Mouse (Mus musculus) 416B (cell line): ENCODE measurements at regions not wholly inside any gene's neighbourhood (a gene's known extent, or its start where the extent isn't known, plus 50 kb on each side); places are given as distances from the start of the nearest gene placed in this dataset.

ENCODE experiments used
- DNase-seq: peaks from one replicate; pipeline ENCODE4 v3.0.0; 2011; ENCODE audit warnings: low read depth

DNA sequence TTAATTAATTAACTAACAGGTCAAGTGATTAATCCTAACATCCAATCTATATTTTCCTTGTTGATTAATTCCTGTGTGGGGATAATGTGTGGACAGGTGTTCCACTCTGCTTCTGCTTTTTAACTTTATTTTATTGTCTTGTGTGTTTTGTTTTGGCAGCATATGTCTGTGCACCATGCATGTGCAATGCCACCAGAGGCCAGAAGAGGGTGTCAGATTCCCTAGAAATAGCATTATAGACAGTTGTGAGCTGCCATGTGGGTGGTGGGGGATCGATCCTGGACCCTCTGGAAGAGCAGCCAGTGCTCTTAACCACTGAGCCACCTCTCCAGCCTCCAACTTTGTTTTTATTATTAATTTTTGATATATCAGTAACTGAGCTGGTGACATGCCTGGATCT is 65.6 kb downstream of the En1 start:
- no peak for DNase-seq

DNA sequence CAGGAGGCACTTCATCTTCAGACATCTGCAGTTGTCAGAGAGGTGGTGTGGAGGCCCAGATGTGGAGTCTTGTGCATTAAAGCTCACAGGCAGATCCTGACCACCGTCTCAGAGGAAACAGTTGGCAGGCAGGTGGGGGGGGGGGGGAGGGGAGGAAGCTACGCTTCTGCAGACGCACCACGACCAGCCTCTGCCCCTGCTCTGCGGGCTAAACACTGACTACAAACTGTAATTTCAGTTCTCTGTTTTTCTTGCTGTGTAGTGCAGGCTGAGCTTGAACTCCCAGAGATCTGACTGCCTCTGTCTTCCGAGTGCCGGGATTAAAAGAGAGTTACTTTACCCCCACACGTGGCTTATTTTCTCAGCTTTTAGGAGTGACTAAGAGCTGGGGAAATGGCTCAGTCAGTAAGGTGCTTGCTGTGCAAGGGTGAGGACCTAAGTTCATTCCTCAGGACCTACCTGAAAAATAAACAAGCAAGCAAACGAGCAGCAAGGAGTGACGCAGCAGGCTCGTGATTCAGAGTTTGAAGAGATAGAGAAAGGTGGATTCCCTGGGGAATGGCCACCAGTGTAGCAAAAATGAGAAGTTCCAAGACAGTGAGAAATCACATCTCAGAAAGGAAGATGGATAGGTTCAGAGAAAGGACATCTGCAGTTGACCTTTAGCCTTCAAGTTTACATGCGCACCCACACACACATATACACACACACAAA is 81.5 kb downstream of the En1 start:
- no peak for DNase-seq

DNA sequence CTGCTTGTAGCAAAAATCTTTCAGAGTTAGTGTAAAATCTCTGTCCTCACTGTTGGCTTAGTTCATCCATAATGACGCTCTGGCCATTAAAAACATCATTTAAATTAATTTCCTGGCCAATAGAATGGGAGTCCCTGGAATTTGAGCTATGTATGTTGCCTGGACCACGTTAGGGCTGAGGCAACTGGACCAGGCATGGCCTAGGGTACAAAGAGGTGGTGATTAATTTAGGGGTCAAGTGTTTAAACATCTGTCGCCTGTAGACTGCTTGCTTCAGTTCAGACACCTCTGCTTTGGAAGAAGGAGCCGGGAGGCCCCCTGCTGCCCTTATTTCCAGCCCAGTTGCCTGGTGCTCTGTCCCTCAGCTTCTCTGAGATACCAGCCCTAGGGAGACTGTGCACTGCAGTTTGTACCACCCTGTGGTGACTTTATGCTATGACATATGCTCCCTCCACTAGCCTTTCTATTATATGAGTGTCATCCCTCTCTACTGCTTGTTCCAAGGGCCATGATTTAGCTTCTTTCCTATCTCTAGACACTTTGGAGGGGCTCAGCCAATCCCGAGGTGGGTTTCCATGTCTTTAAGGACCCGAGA is 83.5 kb downstream of the En1 start:
- DNase-seq, result no peak

DNA sequence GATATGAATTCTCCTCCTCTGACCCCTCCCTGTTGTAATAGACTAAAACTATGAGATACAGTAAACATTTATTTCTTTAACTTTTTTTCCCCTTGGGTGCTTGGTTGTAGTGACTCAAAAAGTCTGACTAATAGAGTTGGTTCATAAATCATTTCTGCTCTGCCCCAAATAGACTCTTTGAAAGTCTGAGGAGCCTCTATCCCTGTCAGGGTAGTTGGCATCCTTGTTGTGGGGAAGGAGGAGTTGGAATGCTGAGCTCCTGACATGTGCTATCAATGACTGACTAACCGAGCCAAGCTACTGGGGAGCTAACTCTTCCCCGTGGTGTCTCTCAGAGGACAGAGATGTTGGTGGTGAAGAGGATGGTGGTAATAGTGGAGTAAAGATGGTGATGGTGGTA is 89.4 kb downstream of the En1 start:
- DNase-seq, result no peak

DNA sequence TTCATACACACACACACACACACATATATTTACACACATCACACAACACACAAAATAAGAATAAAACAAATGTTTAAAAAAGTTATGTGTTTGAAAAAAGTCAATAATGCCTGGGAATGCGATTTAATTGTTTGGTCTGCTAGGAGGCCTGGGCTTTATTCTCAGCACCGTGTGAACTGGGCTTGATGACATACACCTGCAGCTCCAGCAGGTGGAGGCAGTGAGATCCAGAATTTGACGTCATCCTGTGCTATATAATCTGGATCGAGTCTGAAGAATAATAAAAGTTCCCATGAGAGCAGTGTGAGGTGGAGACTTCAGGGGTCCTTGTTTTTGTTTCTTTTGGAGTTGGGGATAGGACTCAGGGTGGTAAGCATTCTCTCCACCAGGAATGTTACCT is 96.0 kb downstream of the En1 start:
- no peak for DNase-seq

DNA sequence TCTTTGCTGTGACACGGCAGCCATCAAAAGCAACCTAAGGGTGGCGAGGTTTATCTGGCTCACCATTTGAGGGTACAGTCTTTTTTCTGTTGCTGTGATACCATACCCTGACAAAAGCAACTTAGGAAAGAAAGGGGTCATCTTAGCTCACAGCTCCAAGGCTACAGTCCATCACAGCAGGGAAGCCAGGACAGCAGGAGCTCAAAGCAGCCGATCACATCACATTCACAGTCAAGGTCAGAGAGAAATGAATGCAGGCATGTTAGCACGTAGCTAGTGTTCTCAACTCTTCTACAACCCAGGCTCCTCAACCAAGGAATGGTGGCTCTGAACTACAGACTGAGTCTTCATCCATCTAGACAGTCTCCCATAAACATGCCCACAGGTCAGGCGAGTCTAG is 102.0 kb downstream of the En1 start:
- no peak for DNase-seq

DNA sequence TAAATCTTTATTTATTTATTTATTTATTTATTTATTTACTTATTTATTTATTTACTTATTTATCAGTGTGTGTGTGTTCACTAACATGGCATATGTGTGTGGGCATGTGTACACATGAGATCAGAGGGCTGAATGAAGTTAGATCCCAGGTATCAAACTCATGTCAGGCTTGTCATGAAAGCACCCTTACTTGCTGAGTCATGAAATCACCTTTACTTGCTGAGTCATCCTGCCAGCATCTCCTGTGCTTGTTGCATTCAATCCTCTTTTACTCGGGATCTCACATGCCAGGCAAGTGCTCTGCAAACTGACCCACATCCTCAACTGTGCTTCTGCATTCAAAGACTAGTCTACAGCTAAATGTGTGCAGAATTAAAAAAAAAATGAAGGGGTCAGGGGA is 103.8 kb downstream of the En1 start:
- no peak for DNase-seq

DNA sequence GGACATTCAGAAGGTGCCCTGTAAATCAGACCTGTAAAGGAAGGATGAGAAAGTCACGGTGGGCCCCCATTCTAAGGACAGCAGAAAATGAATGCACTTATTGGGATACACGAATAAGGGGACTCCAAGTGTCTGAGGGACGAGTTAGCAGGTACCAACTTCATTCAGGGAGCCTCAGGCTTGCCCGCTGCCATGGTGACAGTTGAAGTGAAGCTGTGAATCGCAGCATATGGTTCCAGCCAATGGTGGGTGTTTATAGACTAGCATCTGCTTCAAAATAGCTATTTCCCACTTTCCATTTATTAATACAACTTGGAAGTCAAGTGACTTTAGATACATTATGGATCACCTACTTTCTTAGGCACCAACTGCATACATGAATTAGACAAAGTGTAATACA is 106.3 kb downstream of the En1 start:
- DNase-seq, result no peak

DNA sequence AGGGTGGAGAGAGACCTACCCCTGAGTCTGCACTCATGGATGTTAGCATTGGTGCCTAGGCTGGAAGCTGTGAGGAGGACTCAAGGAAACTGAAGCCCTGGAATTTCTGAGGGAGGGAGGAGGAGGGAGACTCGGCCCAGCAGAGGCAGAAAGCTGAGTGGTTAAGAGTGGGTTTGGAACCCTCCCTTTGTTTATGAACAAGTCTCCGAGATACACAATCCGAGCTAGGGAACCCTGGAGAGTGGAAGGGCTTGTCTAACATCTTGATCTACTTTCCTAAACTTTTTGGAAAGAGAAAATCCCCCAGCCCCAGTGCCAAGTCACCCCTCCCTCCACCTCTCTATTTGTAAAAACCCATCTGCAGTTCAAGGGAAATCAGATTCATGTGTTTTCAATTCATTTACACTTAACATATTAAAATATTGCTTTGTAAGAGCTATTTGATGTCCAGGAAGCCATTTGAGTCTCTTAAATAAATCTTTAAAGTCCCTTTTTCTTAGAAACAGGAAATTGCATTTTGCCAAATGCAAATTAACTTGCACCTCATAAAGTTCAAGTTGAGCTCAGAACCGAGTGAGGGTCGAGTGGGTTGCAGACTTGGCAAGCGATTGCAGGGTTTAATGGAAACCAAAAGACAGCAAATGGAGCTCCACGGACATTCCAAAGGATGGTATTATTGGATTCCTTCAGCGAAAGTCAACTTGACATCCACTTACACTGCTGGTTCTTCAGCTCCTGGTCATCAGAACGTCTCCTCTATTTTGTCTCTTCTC is 113.1 kb downstream of the En1 start:
- DNase-seq, result no peak

DNA sequence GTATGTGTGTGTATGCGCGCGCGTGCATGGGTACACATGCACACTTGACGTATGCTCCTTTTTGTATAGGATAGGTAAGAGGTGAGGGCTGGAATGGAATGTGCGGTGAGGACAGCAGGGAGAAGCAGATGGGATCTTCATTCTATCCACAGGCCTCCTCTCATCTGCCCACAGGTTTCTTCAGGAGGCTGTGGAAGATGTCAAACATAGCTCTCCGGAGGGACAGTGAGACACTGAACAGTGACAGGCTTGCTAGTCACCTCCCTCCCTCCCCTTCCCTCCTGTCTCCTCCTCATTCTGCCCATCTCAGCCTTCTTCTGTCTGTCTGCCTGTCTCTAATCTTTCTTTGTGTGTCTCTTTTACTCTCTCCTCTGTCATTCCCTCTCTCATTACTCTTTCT is 124.6 kb downstream of the En1 start:
- DNase-seq, result no peak

DNA sequence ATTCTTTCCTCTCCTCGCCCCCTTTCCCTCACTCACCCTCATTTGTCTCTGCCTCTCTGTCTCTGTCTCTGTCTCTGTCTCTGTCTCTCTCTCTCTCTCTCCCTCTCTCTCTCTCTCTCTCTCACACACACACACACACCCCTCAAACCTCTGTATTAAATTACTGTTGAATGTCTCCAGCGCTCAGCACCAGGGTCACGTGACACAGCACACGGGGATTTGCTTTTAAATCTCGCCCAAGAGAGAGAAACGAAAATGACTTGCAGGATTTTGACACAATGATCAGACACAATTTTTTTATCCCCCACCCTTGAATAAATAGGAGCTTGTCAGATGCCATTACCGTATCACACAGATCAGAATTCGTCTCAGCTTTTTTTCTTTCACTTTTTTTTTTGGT is 125.2 kb downstream of the En1 start:
- no peak for DNase-seq

DNA sequence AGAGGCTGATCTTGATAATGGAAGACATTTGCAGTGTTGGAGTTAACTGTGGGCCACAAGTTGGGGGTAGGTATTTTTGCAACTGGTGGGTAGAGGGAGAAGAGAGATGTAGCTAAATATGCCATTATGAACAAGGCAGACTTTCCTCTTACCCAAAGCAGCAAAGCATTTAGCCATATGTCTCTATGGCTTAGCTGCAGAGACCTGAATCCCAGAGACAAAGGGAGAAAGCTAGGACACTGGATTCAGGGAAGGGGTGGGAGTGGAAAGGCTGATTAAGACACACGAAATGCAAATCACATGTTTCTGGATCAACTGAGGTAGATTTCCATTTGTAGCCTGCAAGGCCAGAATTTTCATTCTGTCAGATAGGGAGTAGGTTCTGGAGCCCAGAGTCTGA is 129.8 kb downstream of the En1 start:
- DNase-seq, result no peak

DNA sequence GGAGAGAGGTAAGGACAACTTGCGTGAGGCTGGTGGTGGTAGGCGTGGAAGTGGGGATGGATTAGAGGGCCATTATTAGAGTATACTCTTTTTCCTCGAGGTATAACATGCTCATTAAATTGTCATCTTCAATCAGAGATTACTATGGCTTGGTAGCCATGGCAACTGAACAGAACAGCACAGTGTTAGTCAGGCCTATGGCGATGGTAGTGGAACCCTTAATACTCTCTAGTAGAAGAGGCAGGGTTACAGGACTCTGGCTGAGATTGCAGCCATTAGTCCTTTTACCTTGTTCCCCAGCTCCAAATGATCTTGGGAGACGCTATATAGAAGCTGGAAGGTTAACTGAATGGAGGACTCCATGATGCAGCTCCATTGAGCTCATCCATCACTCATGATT is 131.5 kb downstream of the En1 start:
- DNase-seq, result no peak

DNA sequence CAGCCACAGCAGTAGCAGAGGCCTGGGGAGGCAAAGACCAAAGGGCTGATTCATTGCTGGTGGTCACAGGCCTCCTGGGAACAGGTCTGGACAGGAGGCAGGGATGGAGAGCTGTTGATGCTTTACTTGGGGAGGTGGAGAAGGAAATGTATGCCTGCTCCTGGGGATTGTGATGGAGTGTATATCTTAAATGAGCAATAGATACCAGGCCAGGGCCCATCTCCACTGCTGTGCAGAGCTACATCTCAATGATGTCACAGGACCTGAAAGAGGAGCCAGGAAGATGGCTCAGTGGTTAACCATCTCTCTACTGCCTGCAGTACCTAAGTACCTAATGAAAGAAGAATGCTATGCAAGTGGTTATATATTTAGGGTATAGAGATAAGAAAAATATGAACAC is 132.6 kb downstream of the En1 start:
- no peak for DNase-seq

DNA sequence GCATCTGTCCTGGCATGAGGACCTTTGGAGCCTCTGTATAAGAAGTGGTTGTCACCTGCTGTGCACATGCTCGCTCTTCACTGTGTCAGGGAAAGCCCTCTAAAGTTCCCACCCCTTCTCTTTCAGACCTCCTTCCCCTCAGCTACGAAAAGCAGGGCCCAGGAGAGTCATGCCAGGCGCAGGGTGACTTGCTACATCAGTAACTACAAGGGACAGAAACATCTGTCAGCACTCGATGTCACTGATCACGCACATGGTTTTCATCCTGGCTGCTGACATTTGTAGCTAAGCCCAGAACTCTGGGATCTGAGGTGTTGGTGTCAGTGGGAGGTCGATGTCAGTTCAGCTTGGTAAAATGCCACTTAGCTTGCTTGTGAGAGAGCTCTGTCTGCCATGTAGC is 137.3 kb downstream of the En1 start:
- DNase-seq, result no peak

DNA sequence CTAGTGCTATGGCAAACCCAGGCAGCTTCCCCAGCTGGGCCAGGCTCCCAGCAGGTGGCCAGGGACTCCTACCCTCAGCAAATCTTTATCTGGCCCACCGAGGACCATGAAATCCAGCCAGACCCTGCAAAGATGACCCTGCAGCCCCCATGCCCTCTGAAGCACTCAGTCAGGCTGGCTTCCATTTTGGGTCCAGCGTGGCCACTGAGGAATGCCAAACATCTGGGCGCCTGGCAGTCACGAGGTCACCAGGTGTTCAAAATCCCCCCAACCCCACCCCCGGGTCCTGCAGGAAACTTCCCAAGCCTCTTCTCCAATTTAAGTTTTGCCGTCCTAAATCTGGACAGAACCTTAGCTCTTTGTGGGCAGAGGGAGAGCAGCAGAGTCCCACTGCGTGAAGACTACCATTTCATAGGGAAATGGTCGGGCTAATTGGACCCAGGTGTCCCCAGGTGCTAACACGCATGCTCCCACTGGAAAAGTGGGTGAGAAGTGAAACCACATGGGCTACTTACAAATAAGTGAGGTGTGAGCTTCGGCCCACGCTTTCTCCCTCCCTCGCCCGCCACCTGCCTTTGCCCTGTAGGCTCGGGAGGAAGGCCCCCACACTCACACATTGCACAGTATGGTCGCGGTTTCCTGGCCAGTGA is 139.0 kb downstream of the En1 start:
- DNase-seq, result no peak

DNA sequence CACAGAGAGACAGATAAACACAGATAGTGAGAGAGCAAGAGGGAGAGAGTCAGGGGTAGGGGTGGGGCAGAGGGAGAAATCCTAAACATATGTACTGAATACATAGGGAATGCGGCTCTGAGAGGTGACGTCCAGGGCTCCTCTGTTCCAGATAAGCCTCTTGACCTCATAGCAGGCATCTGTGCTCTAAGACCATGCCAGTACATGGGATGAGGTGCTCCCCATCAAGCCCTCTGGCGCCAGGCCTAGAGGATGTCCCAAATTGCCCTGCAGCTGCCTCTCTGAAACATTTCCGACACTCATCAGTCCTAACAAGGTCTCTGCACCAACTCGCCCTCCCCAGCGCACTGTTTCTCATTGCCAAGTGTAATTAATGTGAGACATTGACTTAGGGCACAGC is 146.7 kb downstream of the En1 start:
- no peak for DNase-seq

DNA sequence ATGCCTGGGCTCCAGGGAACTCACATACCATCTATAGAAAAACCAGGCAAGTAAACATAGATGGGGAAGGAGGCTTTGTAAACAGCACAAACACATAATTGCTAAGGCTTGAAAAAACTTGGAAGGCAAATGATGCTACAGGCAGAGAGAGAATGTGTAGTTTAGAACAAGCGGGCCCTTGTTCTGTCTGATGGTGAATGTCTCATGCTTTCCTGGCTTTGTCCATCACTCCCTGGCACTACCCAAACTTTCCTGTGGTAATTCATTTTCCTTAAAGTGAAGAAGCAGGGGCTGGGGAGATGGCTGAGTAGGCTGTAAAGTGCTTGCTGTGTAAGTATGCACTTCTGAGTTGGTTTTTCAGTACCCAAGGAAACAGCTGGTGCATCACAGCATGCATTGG is 151.2 kb downstream of the En1 start:
- no peak for DNase-seq

DNA sequence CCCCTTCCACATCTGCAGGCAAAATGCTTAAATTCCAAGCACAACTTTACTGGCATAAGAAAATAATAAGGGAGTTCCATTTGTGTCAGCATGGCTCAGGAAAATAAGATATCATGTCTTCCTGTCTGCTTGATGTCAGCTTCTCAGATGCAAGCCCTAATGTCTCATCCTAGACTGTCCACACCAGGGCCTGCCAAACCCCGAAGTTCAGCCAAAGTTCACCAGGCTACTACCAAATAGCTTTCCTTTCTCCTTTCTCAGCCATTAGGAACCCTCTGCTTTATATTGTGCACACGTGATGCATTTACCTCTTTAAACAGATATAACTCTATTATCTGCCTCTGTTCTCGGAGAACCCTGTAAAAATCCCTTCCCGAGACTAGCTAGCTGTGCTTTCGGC is 152.1 kb downstream of the En1 start:
- no peak for DNase-seq

DNA sequence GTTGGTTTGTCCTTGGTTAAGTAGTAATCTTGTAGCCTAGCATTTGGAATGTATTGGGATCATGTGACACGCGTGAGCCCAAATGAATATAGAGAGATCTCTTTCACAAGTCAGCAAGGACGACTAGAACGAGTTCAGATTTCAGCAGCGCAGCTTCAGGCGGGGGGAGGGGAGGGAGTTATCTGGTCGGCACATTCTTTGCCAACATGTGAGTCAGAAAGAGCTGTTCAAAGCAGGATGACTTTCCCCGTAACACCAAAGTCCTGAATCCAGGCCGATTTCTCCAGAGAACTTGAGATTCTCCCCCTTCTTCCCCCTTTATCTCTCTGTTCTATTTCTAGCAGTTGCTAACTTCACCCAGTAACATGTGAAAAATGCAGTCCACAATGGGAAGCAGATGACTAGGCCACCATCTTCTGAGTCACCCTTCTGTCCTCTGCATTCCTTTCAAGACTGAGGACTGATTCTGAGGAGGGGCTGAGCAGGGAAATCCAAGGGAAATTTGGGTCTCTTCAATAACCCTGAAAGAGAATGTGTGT is 155.1 kb downstream of the En1 start:
- DNase-seq, result no peak

DNA sequence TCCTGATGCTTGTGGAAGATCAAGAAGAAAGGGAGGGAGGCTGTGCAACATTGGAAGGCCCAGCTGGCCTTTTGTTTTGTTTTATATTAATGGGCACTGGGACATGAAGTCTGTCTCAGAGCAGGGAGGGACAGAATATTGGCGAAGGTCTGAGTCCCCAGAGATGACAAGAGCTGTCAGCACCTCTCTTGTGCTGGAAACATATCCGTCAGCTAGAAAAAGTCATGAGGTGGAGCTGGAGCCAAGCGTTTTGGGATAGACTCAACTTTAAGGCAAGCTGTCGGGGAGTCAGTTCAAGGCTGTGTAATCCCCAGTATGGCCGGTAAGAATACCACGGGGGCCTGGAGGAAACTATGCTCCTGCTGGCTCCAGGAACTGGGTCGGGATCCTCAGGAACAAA is 156.0 kb downstream of the En1 start:
- no peak for DNase-seq

DNA sequence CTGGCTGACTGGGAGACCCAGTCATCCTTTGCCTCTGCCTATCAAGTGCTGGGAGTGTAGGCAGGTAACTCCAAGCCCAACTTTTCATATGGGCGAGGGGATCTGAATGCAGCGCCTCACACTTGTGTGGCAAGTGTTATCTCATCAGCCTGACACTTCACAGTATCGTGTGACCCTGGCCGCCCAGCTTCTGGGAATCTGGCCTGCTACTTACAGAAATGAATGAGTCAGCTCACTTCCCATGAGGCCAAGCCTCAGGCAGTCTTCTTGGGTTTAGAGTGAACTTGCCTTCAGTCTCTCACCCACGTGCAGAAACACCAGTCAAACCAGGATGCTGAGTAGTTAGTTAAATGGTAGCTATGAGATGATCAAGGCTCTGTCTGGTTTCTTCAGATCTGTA is 156.5 kb downstream of the En1 start:
- no peak for DNase-seq

DNA sequence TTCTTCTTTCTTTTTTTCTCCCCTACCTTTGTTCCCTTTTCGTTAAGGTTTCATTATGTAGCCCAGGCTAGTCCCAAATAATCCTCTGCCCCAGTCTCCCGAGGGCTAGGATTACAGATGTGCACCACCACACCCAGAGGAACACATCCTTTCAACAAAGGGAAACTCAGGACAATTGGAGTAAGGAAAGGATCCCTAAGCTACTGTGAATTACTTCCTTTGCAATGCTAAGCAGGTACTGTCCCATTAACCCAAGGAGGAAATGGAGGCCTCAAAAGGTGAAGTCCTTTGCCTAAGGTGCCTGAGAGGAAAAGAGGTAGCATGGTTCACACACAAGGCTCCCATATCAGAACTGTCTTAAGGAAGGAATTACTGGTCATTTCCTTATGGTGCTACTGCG is 157.2 kb downstream of the En1 start:
- DNase-seq, result no peak
